Mouse (Mus musculus): ENCODE results near the gene Oaz2. TPM values are rescaled to one million over a fixed set of nuclear protein-coding genes. Genes with fewer than 3 reads are reported as not detected.

Gene Oaz2
- total and polyA plus RNA-seq, 3 experiments = 30.2 to 61.4 (median 35.3) TPM

GRCm38 (mm10) chr9:65621666-65622065 is 46.1 kb upstream of the Oaz2 start:
- no peaks in the 10 kb centered on the region for H3K36me3 ChIP-seq (replicated peaks in 1 of 2; ENCODE audit: control insufficient read depth in 1 of 2, insufficient read depth in 1 of 2, low read length in 1 of 2)
- in situ Hi-C loops (cut with MboI; ENCODE audit: low pct_ligation_motif_present, low pct_unique_long_range_greater_than_20kb, low sequenced_read_pairs) = no loop called here
- no peak for TF ChIP-seq JUN (IDR thresholded peaks at IDR 0.05; ENCODE audit: insufficient read depth, low read depth, low read length)
- no peak for TF ChIP-seq POLR2A (IDR thresholded peaks at IDR 0.05; ENCODE audit: low read depth, low read length)
- no peak for TF ChIP-seq NRF1 (IDR thresholded peaks at IDR 0.05; ENCODE audit: low read depth, low read length)
- TF ChIP-seq E2F4 (IDR thresholded peaks at IDR 0.05; ENCODE audit: insufficient replicate concordance, low read depth, low read length) = no peak
- TF ChIP-seq HCFC1 (IDR thresholded peaks at IDR 0.05; ENCODE audit: low read depth, low read length) = no peak
- H3K27ac ChIP-seq (ENCODE audit: insufficient read depth, low read depth) = no peak overlapping the region
- H3K4me1 ChIP-seq (ENCODE audit: control insufficient read depth in 1 of 2, insufficient read depth in 2 of 2) = no peaks in the 10 kb centered on the region
- H3K4me3 ChIP-seq (replicated peaks in 1 of 3; ENCODE audit: low read depth in 2 of 3, low read length in 2 of 3, poor library complexity in 1 of 3) = no peak overlapping the region
- no peak overlapping the region for H3K9ac ChIP-seq (ENCODE audit: insufficient read depth, low read depth)
- H3K79me2 ChIP-seq (replicated peaks; ENCODE audit: control insufficient read depth, extremely low read depth, insufficient read depth, poor library complexity, severe bottlenecking) = no peaks in the 10 kb centered on the region
- DNase-seq (ENCODE audit: extremely low read depth) = no peak
- H3K4me2 ChIP-seq (ENCODE audit: insufficient read depth, low read depth, poor library complexity, severe bottlenecking) = no peak overlapping the region
- H3K9me3 ChIP-seq (replicated peaks; ENCODE audit: low read length) = no peaks in the 10 kb centered on the region
- H3K27me3 ChIP-seq (replicated peaks) = peaks cover 3% of the 10 kb centered on the region
- dilution Hi-C loops (cut with MboI; ENCODE audit: extremely low pct_ligation_motif_present, extremely low pct_unique_long_range_greater_than_20kb, low sequenced_read_pairs) = no loop called here

DNA sequence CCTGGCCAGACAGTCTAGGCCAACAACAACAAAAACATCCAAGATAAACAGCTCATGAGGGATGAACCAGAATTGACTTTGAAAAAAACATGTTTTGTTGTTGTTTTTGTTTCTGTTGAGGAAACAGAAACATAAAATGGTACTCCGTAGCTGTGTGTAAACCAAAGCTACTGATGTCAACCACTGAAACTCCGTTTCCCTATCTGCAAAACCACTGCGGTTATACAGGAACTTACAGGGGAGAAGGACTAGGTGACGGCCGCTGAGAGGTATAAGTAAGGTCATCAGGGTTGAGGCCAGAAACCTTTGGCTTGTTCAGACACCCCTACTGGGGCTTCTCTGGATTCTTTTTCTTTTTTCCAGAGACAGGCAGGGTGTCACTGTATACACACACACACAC is 45.0 kb upstream of the Oaz2 start:
- dilution Hi-C loops (cut with MboI; ENCODE audit: extremely low pct_ligation_motif_present, extremely low pct_unique_long_range_greater_than_20kb, low sequenced_read_pairs) (no loop called here), in situ Hi-C loops (cut with MboI; ENCODE audit: low pct_ligation_motif_present, low pct_unique_long_range_greater_than_20kb, low sequenced_read_pairs) (no loop called here)

DNA sequence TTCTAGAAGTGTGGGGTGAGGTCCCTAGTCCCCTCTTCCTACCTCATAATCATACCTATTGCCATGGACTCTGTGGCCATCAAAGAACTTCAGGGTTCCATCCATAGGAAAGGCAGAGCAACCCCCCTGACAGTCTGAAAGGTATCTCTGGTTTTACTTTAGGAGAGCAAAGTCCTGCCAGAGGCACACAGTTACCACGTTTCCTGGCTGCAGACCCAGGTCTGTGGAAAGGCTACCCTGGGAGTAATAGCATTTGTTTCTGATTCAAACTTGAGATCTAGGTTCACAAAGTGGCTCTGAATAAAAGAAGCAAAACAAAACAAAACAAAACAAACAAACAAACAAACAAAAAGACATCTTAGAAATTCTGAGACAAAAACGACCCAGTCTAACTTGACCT is 43.5 kb upstream of the Oaz2 start:
- Histone ChIP-seq H3K36me3 (replicated peaks in 1 of 2; ENCODE audit: control insufficient read depth in 1 of 2, insufficient read depth in 1 of 2, low read length in 1 of 2) (no peaks in the 10 kb centered on the region), H3K9ac (ENCODE audit: insufficient read depth, low read depth) (no peak overlapping the region), H3K79me2 (replicated peaks; ENCODE audit: control insufficient read depth, extremely low read depth, insufficient read depth, poor library complexity, severe bottlenecking) (no peaks in the 10 kb centered on the region), H3K27ac (ENCODE audit: insufficient read depth, low read depth) (no peak overlapping the region), H3K27me3 (replicated peaks) (peaks cover 19% of the 10 kb centered on the region), H3K4me1 (ENCODE audit: control insufficient read depth in 1 of 2, insufficient read depth in 2 of 2) (no peaks in the 10 kb centered on the region), H3K4me3 (replicated peaks in 1 of 3; ENCODE audit: low read depth in 2 of 3, low read length in 2 of 3, poor library complexity in 1 of 3) (no peak overlapping the region), H3K9me3 (replicated peaks; ENCODE audit: low read length) (no peaks in the 10 kb centered on the region), H3K4me2 (ENCODE audit: insufficient read depth, low read depth, poor library complexity, severe bottlenecking) (no peak overlapping the region)
- dilution Hi-C loops (cut with MboI; ENCODE audit: extremely low pct_ligation_motif_present, extremely low pct_unique_long_range_greater_than_20kb, low sequenced_read_pairs) = no loop called here
- TF ChIP-seq ETS1 (conservative IDR thresholded peaks at IDR 0.05; ENCODE audit: low read depth, low read length) (no peak), TBP (conservative IDR thresholded peaks at IDR 0.05; ENCODE audit: low read depth, low read length) (no peak), ZC3H11A (IDR thresholded peaks at IDR 0.05; ENCODE audit: low read depth, low read length) (no peak), MAFK (IDR thresholded peaks at IDR 0.05; ENCODE audit: insufficient replicate concordance, low read length) (no peak), IRF4 (IDR thresholded peaks at IDR 0.05; ENCODE audit: low read depth, low read length) (no peak), TCF12 (IDR thresholded peaks at IDR 0.05; ENCODE audit: low read depth, low read length) (no peak), E2F4 (IDR thresholded peaks at IDR 0.05; ENCODE audit: insufficient replicate concordance, low read depth, low read length) (no peak), ELF1 (IDR thresholded peaks at IDR 0.05; ENCODE audit: low read depth, low read length) (no peak), JUND (conservative IDR thresholded peaks at IDR 0.05; ENCODE audit: low read depth, low read length) (no peak), RAD21 (IDR thresholded peaks at IDR 0.05; ENCODE audit: low read depth, low read length) (no peak), ZKSCAN1 (IDR thresholded peaks at IDR 0.05; ENCODE audit: borderline replicate concordance, low read depth, low read length) (no peak), ZNF384 (IDR thresholded peaks at IDR 0.05; ENCODE audit: low read depth, low read length) (no peak), ZMIZ1 (IDR thresholded peaks at IDR 0.05; ENCODE audit: low read depth, low read length) (no peak), CHD1 (IDR thresholded peaks at IDR 0.05; ENCODE audit: low read depth, low read length) (no peak), RCOR1 (conservative IDR thresholded peaks at IDR 0.05; ENCODE audit: low read depth, low read length) (no peak), USF2 (conservative IDR thresholded peaks at IDR 0.05; ENCODE audit: low read depth, low read length) (no peak)
- in situ Hi-C loops (cut with MboI; ENCODE audit: low pct_ligation_motif_present, low pct_unique_long_range_greater_than_20kb, low sequenced_read_pairs) = no loop called here
- no peak for DNase-seq (ENCODE audit: extremely low read depth)

More for the DNA sequence above, 45.0 kb upstream of the Oaz2 start:
- no peak overlapping the region for H3K4me2 ChIP-seq (ENCODE audit: insufficient read depth, low read depth, poor library complexity, severe bottlenecking)
- H3K4me3 ChIP-seq (replicated peaks in 1 of 3; ENCODE audit: low read depth in 2 of 3, low read length in 2 of 3, poor library complexity in 1 of 3) = no peak overlapping the region
- TF ChIP-seq USF1 (IDR thresholded peaks at IDR 0.05; ENCODE audit: low read depth, low read length) (no peak), CHD2 (IDR thresholded peaks at IDR 0.05; ENCODE audit: low read length) (no peak), ZMIZ1 (IDR thresholded peaks at IDR 0.05; ENCODE audit: low read depth, low read length) (no peak), NRF1 (IDR thresholded peaks at IDR 0.05; ENCODE audit: low read depth, low read length) (no peak), JUND (conservative IDR thresholded peaks at IDR 0.05; ENCODE audit: low read depth, low read length) (no peak), UBTF (IDR thresholded peaks at IDR 0.05; ENCODE audit: low read depth, low read length) (no peak), MAFK (IDR thresholded peaks at IDR 0.05; ENCODE audit: insufficient replicate concordance, low read length) (no peak), MXI1 (IDR thresholded peaks at IDR 0.05; ENCODE audit: low read depth, low read length) (no peak), CTCF (conservative IDR thresholded peaks at IDR 0.05 in 1 of 2, IDR thresholded peaks at IDR 0.05 in 1 of 2; ENCODE audit: low read depth in 2 of 2, low read length in 2 of 2) (no peak), USF2 (conservative IDR thresholded peaks at IDR 0.05; ENCODE audit: low read depth, low read length) (no peak), ETS1 (conservative IDR thresholded peaks at IDR 0.05; ENCODE audit: low read depth, low read length) (no peak), RAD21 (IDR thresholded peaks at IDR 0.05; ENCODE audit: low read depth, low read length) (no peak), ZNF384 (IDR thresholded peaks at IDR 0.05; ENCODE audit: low read depth, low read length) (no peak), MYC (IDR thresholded peaks at IDR 0.05; ENCODE audit: low read depth, low read length) (no peak)
- H3K9ac ChIP-seq (ENCODE audit: insufficient read depth, low read depth) = no peak overlapping the region
- DNase-seq (ENCODE audit: extremely low read depth) = no peak
- H3K27me3 ChIP-seq (replicated peaks) = peaks cover 10% of the 10 kb centered on the region
- no peaks in the 10 kb centered on the region for H3K79me2 ChIP-seq (replicated peaks; ENCODE audit: control insufficient read depth, extremely low read depth, insufficient read depth, poor library complexity, severe bottlenecking)
- no peaks in the 10 kb centered on the region for H3K36me3 ChIP-seq (replicated peaks in 1 of 2; ENCODE audit: control insufficient read depth in 1 of 2, insufficient read depth in 1 of 2, low read length in 1 of 2)
- H3K9me3 ChIP-seq (replicated peaks; ENCODE audit: low read length) = no peaks in the 10 kb centered on the region
- no peaks in the 10 kb centered on the region for H3K4me1 ChIP-seq (ENCODE audit: control insufficient read depth in 1 of 2, insufficient read depth in 2 of 2)
- H3K27ac ChIP-seq (ENCODE audit: insufficient read depth, low read depth) = no peak overlapping the region
